Mouse (Mus musculus) CD4-positive, CD25-positive, alpha-beta regulatory T cell, adult 9 weeks (primary cell): Measurements from ENCODE around the gene Mael. TPM values are rescaled to one million over a fixed set of nuclear protein-coding genes. Genes with fewer than 3 reads are reported as not detected.

Source experiments
- polyA plus RNA-seq: library from polyadenylated mRNA; unstranded; fragments of 100-300 nt; shearing (Covaris generic); gene quantifications from one replicate; pipeline ENCODE4 v1.2.1, GENCODE M21; 2017

Mael gene
- not detected for polyA plus RNA-seq

GRCm38 (mm10) chr1:166238315-166238969, at the start of gene Mael:
TSS of gene Mael (minus strand) at chr1:166238747.

GRCm38 (mm10) chr1:166253898-166254894, 15.6 kb upstream of the Mael start, which contains the start of gene Ildr2:
TSS of gene Ildr2 (plus strand) at chr1:166254139.

Other genes starting within 250 kb of the Mael start
- gene Pou2f1, start 236.1 kb downstream of the Mael start, polyA plus RNA-seq = 31.1 TPM
- gene Dusp27, start 110.8 kb downstream of the Mael start, polyA plus RNA-seq = not detected
- gene Gpa33, start 108.5 kb downstream of the Mael start, polyA plus RNA-seq = not detected
- not detected for gene Ildr2, start 15.4 kb upstream of the Mael start, polyA plus RNA-seq
- gene Tada1, start 140.3 kb upstream of the Mael start, polyA plus RNA-seq = 53.1 TPM
- 5.8 TPM for gene Pogk, start 171.1 kb upstream of the Mael start, polyA plus RNA-seq